Mouse (Mus musculus) midbrain, embryonic 11.5 days (tissue): ENCODE data around the gene Cntnap4. TPM values are rescaled to one million over a fixed set of nuclear protein-coding genes. Genes with fewer than 3 reads are reported as not detected.

Experiments used
- ATAC-seq: fragments of 200-750 bp; cut with Nextera tagmentation; 2 replicates; pipeline ENCODE4 v1.8.0; 2017; ENCODE audit warnings: moderate TSS enrichment, moderate library complexity; ENCODE audit not compliant: low FRiP score
- DNase-seq: peaks from one replicate; pipeline ENCODE4 v3.0.0; 2015; ENCODE audit warnings: low spot score; ENCODE audit errors: missing footprints
- H3K27ac ChIP-seq: fragments of 300-500 bp; sonication (generic); 2 replicates; pipeline ENCODE4 v1.5.1; 2014; ENCODE audit warnings: low read depth, low read length
- H3K27me3 ChIP-seq: fragments of 300-500 bp; sonication (generic); 2 replicates; pipeline ENCODE4 v1.6.1; 2014; ENCODE audit warnings: mild to moderate bottlenecking, low read length, moderate library complexity, mixed read lengths; ENCODE audit not compliant: control insufficient read depth, insufficient read depth
- H3K36me3 ChIP-seq: fragments of 300-500 bp; sonication (generic); 2 replicates; pipeline ENCODE4 v1.6.1; 2014; ENCODE audit warnings: mild to moderate bottlenecking, low read length, moderate library complexity, mixed read lengths; ENCODE audit not compliant: control insufficient read depth, insufficient read depth
- H3K4me1 ChIP-seq: fragments of 300-500 bp; sonication (generic); 2 replicates; pipeline ENCODE4 v1.6.1; 2014; ENCODE audit warnings: low read length; ENCODE audit not compliant: control insufficient read depth, insufficient read depth
- H3K4me2 ChIP-seq: fragments of 300-500 bp; sonication (generic); 2 replicates; pipeline ENCODE4 v1.6.1; 2014; ENCODE audit warnings: mild to moderate bottlenecking, moderate library complexity
- H3K4me3 ChIP-seq: fragments of 300-500 bp; sonication (generic); 2 replicates; pipeline ENCODE4 v1.5.1; 2014; ENCODE audit warnings: low read depth, low read length
- H3K9ac ChIP-seq: fragments of 300-500 bp; sonication (generic); 2 replicates; pipeline ENCODE4 v1.6.1; 2014; ENCODE audit warnings: low read length
- H3K9me3 ChIP-seq: fragments of 300-500 bp; sonication (generic); 2 replicates; pipeline ENCODE4 v1.6.1; 2016; ENCODE audit warnings: low read length; ENCODE audit not compliant: control insufficient read depth
- WGBS: fragments of 180-500 bp; shearing (Covaris S2); extraction: QIAGEN DNeasy Blood & Tissue Kit; methylation state at CpG from one replicate; pipeline ENCODE4 v1.1.7; 2014; 5-methylcytosine and 5-hydroxymethylcytosine counted together
- polyA plus RNA-seq: library from polyadenylated mRNA; unstranded; fragments of >200 nt; fragmentation: Nextera tagmentation; extraction: Ambion mirVana; gene quantifications from 2 replicates; pipeline ENCODE4 v1.2.1, GENCODE M21; 2014

Gene Cntnap4
- polyA plus RNA-seq, 1 experiment from 2014 or later = 0.90 TPM

GRCm38 (mm10) chr8:112922789-112923188, 352.9 kb downstream of the Cntnap4 start:
- DNase-seq (no peak), ATAC-seq (no peak)
- Histone ChIP-seq H3K36me3 (no peaks in the 10 kb centered on the region), H3K4me2 (no peak overlapping the region), H3K27me3 (no peaks in the 10 kb centered on the region), H3K4me3 (no peak overlapping the region), H3K9me3 (no peaks in the 10 kb centered on the region), H3K4me1 (no peaks in the 10 kb centered on the region), H3K27ac (no peak overlapping the region), H3K9ac (no peak overlapping the region)
- WGBS = 89% methylated on average over 5 of the region's 5 CpGs
